Mouse (Mus musculus): ENCODE measurements around the gene Vps13c.

GRCm38 (mm10) chr9:67847606-67848005 is 7.4 kb downstream of the Vps13c start:
- TF ChIP-seq POLR2A (IDR thresholded peaks at IDR 0.05; ENCODE audit: control insufficient read depth, low read depth, low read length) = no peak
- TF ChIP-seq CTCF (IDR thresholded peaks at IDR 0.05; ENCODE audit: control insufficient read depth, insufficient read depth, insufficient replicate concordance, low read depth, low read length) = no peak
